Mouse (Mus musculus): ENCODE measurements around the gene D930007J09Rik. TPM values are rescaled to one million over a fixed set of nuclear protein-coding genes. Genes with fewer than 3 reads are reported as not detected.

Gene D930007J09Rik
- total RNA-seq, 2 experiments from 2014 or later: not detected

Other genes with a start within 250 kb of the D930007J09Rik start
- 1,000 to 10,000 TPM in 1 of 2 experiments, 100 to 1,000 TPM in 1; 560 to 1,240 TPM for gene Mylk4, start 18.9 kb downstream of the D930007J09Rik start, total RNA-seq (2021)
- 1 to 10 TPM; 5.8 to 7.5 TPM for gene Wrnip1, start 811 bp downstream of the D930007J09Rik start, total RNA-seq (2021)
- gene Serpinb1a, start 48.3 kb upstream of the D930007J09Rik start, total RNA-seq (2021): 1 to 10 TPM; 5.4 to 7.8 TPM
- gene Serpinb1c, start 95.4 kb upstream of the D930007J09Rik start, total RNA-seq (2021): 1 to 10 TPM; 2.7 to 4.1 TPM
- 1 to 10 TPM; 2.4 to 5.1 TPM for gene Serpinb6b, start 162.4 kb upstream of the D930007J09Rik start, total RNA-seq (2021)
- 1 to 10 TPM; 2.2 TPM for gene Serpinb9, start 200.4 kb upstream of the D930007J09Rik start, total RNA-seq (2021)
- not detected for gene Serpinb9b, start 224.6 kb upstream of the D930007J09Rik start, total RNA-seq (2021)

Data from gastrocnemius, postnatal 25 days (tissue).